Mouse (Mus musculus) intestine, embryonic 15.5 days (tissue): Measurements from ENCODE around the gene Ermard. TPM values are rescaled to one million over a fixed set of nuclear protein-coding genes. Genes with fewer than 3 reads are reported as not detected.

Experiments
- polyA plus RNA-seq: library from polyadenylated mRNA; unstranded; fragments of >200 nt; fragmentation: Nextera tagmentation; extraction: Ambion mirVana; gene quantifications from 2 replicates; pipeline ENCODE4 v1.2.1, GENCODE M21; 2015

The Ermard gene
- polyA plus RNA-seq, 1 experiment from 2014 or later: 54.6 TPM

Other genes with a start within 250 kb of the Ermard start
- gene Wdr27, start 98.0 kb upstream of the Ermard start, polyA plus RNA-seq: 5.6 and 8.0 TPM in 2 replicates
- 35.3 and 40.0 TPM in 2 replicates for gene 1600012H06Rik, start 98.0 kb upstream of the Ermard start, polyA plus RNA-seq
- 35.6 and 40.7 TPM in 2 replicates for gene Phf10, start 79.9 kb upstream of the Ermard start, polyA plus RNA-seq
- gene 9030025P20Rik, start 62.7 kb upstream of the Ermard start, polyA plus RNA-seq: 6.5 and 9.5 TPM in 2 replicates
- 0.72 and 2.7 TPM in 2 replicates for gene Gm3417, start 62.4 kb upstream of the Ermard start, polyA plus RNA-seq
- 7.4 and 7.6 TPM in 2 replicates for gene Gm3435, start 31.0 kb upstream of the Ermard start, polyA plus RNA-seq
- gene Tcte3, start 280 bp downstream of the Ermard start, polyA plus RNA-seq: 0.93 TPM in 1 of 2 replicates, not detected in the other
- 4.3 TPM in 2 replicates for gene Gm3448, start 329 bp downstream of the Ermard start, polyA plus RNA-seq